Mouse (Mus musculus) lung, postnatal 0 days (tissue): ENCODE results near the gene Slc38a10.

Source experiments
- CTCF ChIP-seq: IDR thresholded peaks from 2 replicates; pipeline ENCODE4 v1.5.1; 2016; ENCODE audit warnings: antibody characterized with exemption, mild to moderate bottlenecking
- EP300 ChIP-seq: IDR thresholded peaks from 2 replicates; pipeline ENCODE4 v1.6.1; 2016; ENCODE audit warnings: antibody characterized with exemption, mild to moderate bottlenecking, control low read depth

- peak; percentile 52 for TF ChIP-seq CTCF
- TF ChIP-seq EP300: no peak
These were observed 40.6 kb downstream of the Slc38a10 start for GRCm38 (mm10) chr11:120110554-120110953.
